Mouse (Mus musculus) midbrain, embryonic 16.5 days (tissue): ENCODE data around the gene Cep72. TPM values are rescaled to one million over a fixed set of nuclear protein-coding genes. Genes with fewer than 3 reads are reported as not detected.

ENCODE experiments used
- ATAC-seq: fragments of 200-750 bp; cut with Nextera tagmentation; 2 replicates; pipeline ENCODE4 v1.8.0; 2017; ENCODE audit warnings: moderate TSS enrichment
- H3K27ac ChIP-seq: fragments of 300-500 bp; sonication (generic); 2 replicates; pipeline ENCODE4 v1.5.1; 2014; ENCODE audit warnings: mild to moderate bottlenecking, low read length, mixed read lengths
- H3K27me3 ChIP-seq: fragments of 300-500 bp; sonication (generic); 2 replicates; pipeline ENCODE4 v1.6.1; 2014; ENCODE audit warnings: low read depth, low read length, mixed read lengths; ENCODE audit not compliant: control insufficient read depth, insufficient read depth
- H3K36me3 ChIP-seq: fragments of 300-500 bp; sonication (generic); 2 replicates; pipeline ENCODE4 v1.6.1; 2014; ENCODE audit warnings: mild to moderate bottlenecking, low read length, moderate library complexity, mixed read lengths; ENCODE audit not compliant: control insufficient read depth, insufficient read depth
- H3K4me1 ChIP-seq: fragments of 300-500 bp; sonication (generic); 2 replicates; pipeline ENCODE4 v1.6.1; 2014; ENCODE audit warnings: mild to moderate bottlenecking, low read length, mixed read lengths; ENCODE audit not compliant: control insufficient read depth, insufficient read depth
- H3K4me2 ChIP-seq: fragments of 300-500 bp; sonication (generic); 2 replicates; pipeline ENCODE4 v1.6.1; 2014; ENCODE audit warnings: mild to moderate bottlenecking, low read length, mixed read lengths
- H3K4me3 ChIP-seq: fragments of 300-500 bp; sonication (generic); 2 replicates; pipeline ENCODE4 v1.5.1; 2014; ENCODE audit warnings: low read depth, mild to moderate bottlenecking, low read length, moderate library complexity, mixed read lengths
- H3K9ac ChIP-seq: fragments of 300-500 bp; sonication (generic); 2 replicates; pipeline ENCODE4 v1.6.1; 2014; ENCODE audit warnings: low read depth, low read length, mixed read lengths
- H3K9me3 ChIP-seq: fragments of 300-500 bp; sonication (generic); replicated peaks from 2 replicates; pipeline ENCODE4 v1.6.1; 2014; ENCODE audit warnings: mild to moderate bottlenecking, low read length, mixed read lengths; ENCODE audit not compliant: control insufficient read depth, poor library complexity, severe bottlenecking
- WGBS: fragments of 180-500 bp; shearing (Covaris S2); extraction: QIAGEN DNeasy Blood & Tissue Kit; methylation state at CpG from one replicate; pipeline ENCODE4 v1.1.7; 2014; 5-methylcytosine and 5-hydroxymethylcytosine counted together
- polyA plus RNA-seq: library from polyadenylated mRNA; unstranded; fragments of >200 nt; fragmentation: Nextera tagmentation; extraction: Ambion mirVana; gene quantifications from 2 replicates; pipeline ENCODE4 v1.2.1, GENCODE M21; 2015

Gene Cep72
- polyA plus RNA-seq, 1 experiment from 2014 or later: 6.7 TPM

DNA sequence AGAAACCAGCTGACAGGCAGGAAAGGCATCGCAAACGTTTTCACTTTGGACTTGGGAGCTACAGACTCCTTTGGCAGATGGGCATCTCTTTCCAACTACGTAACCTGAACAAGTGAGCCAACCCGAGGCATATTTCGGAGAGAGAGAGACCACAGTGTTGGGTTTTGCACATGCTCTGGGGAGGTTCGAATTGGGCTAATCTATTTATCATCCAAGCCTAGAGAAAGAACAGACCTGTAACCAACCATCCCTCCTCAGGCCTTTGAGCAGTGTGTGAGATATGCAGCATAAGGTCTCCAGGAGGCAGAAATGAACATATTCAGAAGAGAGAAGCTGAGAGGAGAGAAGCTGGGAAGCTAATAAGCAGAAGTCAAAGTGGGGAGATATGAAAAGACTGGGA lies 61.1 kb downstream of the Cep72 start:
- H3K27ac ChIP-seq: no peak overlapping the region
- H3K4me3 ChIP-seq: no peak overlapping the region
- no peak overlapping the region for H3K9ac ChIP-seq
- no peaks in the 10 kb centered on the region for H3K9me3 ChIP-seq
- H3K4me2 ChIP-seq: no peak overlapping the region
- H3K4me1 ChIP-seq: no peaks in the 10 kb centered on the region
- no peaks in the 10 kb centered on the region for H3K27me3 ChIP-seq
- no peak for ATAC-seq
- no peaks in the 10 kb centered on the region for H3K36me3 ChIP-seq
- 83% methylated on average over 6 of the region's 6 CpGs for WGBS

DNA sequence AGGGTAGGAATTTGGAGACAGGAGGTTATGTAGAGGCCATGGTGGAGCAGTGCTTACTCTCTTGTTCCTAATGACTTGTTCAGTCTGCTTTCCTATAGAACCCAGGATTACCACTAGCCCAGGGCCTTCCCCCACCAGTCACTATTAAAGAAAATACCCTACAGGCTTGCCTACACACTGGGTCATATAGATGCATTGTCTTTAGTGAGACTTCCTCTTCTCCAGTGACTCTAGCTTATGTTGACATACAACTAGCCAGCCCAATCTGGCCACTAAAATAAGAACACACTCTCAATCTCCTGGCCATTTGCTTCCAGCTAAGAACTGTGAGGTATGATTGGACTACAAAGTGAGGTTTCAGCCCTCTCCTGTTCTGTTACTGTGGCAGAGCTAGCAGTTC lies 61.6 kb downstream of the Cep72 start:
- Histone ChIP-seq H3K4me3 (no peak overlapping the region), H3K9ac (no peak overlapping the region), H3K4me1 (no peaks in the 10 kb centered on the region), H3K27ac (no peak overlapping the region), H3K27me3 (no peaks in the 10 kb centered on the region), H3K36me3 (no peaks in the 10 kb centered on the region), H3K9me3 (no peaks in the 10 kb centered on the region), H3K4me2 (no peak overlapping the region)
- ATAC-seq: no peak

DNA sequence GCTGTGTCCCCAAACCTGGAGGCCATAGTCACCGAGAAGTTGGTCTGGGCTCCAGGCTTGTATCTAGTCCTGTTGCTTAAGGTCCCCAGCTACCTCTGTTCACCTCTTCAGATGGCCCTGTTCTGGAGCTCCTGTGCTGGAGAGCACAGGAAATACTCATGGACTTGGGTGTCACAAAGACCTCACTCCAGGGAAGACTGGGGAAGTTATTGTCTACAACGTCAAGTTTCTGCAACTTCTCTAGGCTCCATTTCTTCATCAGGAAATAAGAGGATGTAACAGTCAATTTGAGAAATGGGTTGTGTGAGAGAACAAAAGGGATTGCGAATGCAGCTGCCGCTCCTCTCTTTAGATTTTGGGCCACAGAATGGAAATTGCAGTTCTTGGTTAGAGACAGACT lies 65.6 kb downstream of the Cep72 start:
- no peak for ATAC-seq
- H3K4me3 ChIP-seq: no peak overlapping the region
- no peaks in the 10 kb centered on the region for H3K36me3 ChIP-seq
- no peaks in the 10 kb centered on the region for H3K9me3 ChIP-seq
- no peak overlapping the region for H3K9ac ChIP-seq
- H3K27ac ChIP-seq: no peak overlapping the region
- H3K4me1 ChIP-seq: no peaks in the 10 kb centered on the region
- no peak overlapping the region for H3K4me2 ChIP-seq
- H3K27me3 ChIP-seq: no peaks in the 10 kb centered on the region
- WGBS: 89% methylated on average over 4 of the region's 4 CpGs

DNA sequence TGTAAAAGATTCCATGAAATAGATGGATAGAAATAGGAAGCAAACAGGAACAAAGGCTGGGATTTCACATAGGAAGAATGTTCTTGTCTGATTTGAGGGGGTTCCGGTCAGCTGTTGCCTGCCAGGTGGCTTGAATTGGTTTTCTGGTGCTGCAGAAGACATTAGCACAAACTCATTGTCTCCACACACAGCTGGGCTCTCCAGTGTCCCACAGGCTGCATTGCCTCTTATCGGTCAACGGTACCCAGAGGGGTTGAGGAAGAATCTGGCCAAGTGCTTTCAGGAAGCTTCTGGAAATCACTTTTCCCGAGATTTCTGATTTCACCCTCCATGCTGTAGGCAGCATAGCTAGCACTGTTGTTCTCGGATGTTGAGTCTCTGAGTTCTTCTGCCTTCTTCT lies 70.8 kb downstream of the Cep72 start:
- no peak for ATAC-seq
- H3K36me3 ChIP-seq: no peaks in the 10 kb centered on the region
- H3K27ac ChIP-seq: no peak overlapping the region
- H3K9me3 ChIP-seq: no peaks in the 10 kb centered on the region
- no peak overlapping the region for H3K9ac ChIP-seq
- H3K4me3 ChIP-seq: no peak overlapping the region
- H3K27me3 ChIP-seq: no peaks in the 10 kb centered on the region
- H3K4me1 ChIP-seq: no peaks in the 10 kb centered on the region
- 85% methylated on average over 5 of the region's 5 CpGs for WGBS
- no peak overlapping the region for H3K4me2 ChIP-seq

- no peaks in the 10 kb centered on the region for H3K9me3 ChIP-seq
- H3K27me3 ChIP-seq: no peaks in the 10 kb centered on the region
- no peak overlapping the region for H3K4me2 ChIP-seq
- 79% methylated on average over 2 of the region's 2 CpGs for WGBS
- ATAC-seq: no peak
- H3K4me3 ChIP-seq: no peak overlapping the region
- no peak overlapping the region for H3K9ac ChIP-seq
- no peak overlapping the region for H3K27ac ChIP-seq
- H3K4me1 ChIP-seq: no peaks in the 10 kb centered on the region
- no peaks in the 10 kb centered on the region for H3K36me3 ChIP-seq
These were observed 71.3 kb downstream of the Cep72 start for GRCm38 (mm10) chr13:73990761-73991160.

DNA sequence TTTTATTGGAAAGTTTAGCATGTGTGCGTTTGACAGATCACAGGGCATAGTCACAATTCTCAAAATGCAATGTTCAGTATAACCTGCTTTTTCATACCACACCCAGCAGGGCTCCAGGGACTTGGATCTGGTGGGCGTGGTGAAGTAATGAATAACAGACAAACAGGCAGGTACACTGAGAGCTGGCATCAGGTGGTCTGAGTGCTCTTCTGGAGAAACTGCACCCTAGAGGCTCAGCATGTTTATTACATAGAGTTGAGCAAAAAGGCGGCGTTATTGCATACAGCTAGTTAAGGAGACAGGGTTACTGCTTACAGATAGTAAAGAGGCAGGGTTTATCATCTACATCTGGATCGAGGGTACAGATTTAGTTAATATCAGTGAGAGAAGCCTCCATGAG lies 71.8 kb downstream of the Cep72 start:
- no peaks in the 10 kb centered on the region for H3K36me3 ChIP-seq
- H3K27me3 ChIP-seq: no peaks in the 10 kb centered on the region
- H3K4me2 ChIP-seq: no peak overlapping the region
- WGBS: 83% methylated on average over 5 of the region's 5 CpGs
- no peak overlapping the region for H3K27ac ChIP-seq
- no peaks in the 10 kb centered on the region for H3K9me3 ChIP-seq
- H3K4me3 ChIP-seq: no peak overlapping the region
- no peak for ATAC-seq
- H3K4me1 ChIP-seq: no peaks in the 10 kb centered on the region
- no peak overlapping the region for H3K9ac ChIP-seq

Other genes starting within 250 kb of the Cep72 start
- 15.5 and 20.6 TPM in 2 replicates for gene Nkd2, start 214.7 kb downstream of the Cep72 start, polyA plus RNA-seq
- 10.4 and 11.8 TPM in 2 replicates for gene Trip13, start 124.5 kb downstream of the Cep72 start, polyA plus RNA-seq
- gene Brd9, start 124.5 kb downstream of the Cep72 start, polyA plus RNA-seq: 98.6 and 99.0 TPM in 2 replicates
- gene Zdhhc11, start 98.4 kb downstream of the Cep72 start, polyA plus RNA-seq: not detected in 2 replicates
- 13.9 and 16.1 TPM in 2 replicates for gene Tppp, start 52.9 kb downstream of the Cep72 start, polyA plus RNA-seq
- gene Slc9a3, start 59.2 kb upstream of the Cep72 start, polyA plus RNA-seq: 0.13 and 0.41 TPM in 2 replicates
- gene Exoc3, start 146.4 kb upstream of the Cep72 start, polyA plus RNA-seq: 113 and 123 TPM in 2 replicates
- gene Ahrr, start 230.0 kb upstream of the Cep72 start, polyA plus RNA-seq: 0.58 and 0.70 TPM in 2 replicates